Mouse (Mus musculus): ENCODE data around the gene Cbl. TPM values are rescaled to one million over a fixed set of nuclear protein-coding genes. Genes with fewer than 3 reads are reported as not detected.

The Cbl gene
- polyA plus RNA-seq, 1 experiment from 2014 or later = 10.4 TPM

DNA sequence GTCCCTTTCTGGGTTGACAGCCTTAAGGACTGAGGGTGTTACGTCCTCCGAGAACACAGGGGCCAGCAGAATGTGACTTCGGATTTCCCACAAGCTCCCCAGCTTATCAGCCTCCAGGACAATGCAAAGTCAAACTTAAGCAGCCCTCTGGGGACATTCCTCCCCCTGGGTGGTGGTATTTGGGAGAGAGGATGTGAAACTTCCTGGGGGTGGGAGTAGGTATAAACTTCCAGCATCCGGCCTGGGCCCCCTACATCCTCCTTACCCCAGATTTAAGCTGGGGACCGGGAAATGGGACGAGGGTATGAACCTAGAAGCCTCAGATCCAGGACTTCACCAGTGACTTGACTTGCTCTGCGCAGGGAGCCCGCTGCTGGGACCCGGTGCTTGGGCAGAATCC, 104.2 kb downstream of the Cbl start:
- ATAC-seq (ENCODE audit: extremely low read depth, insufficient number of reproducible peaks, low FRiP score, low TSS enrichment) = no peak
- no peaks in the 10 kb centered on the region for H3K9me3 ChIP-seq
- H3K27ac ChIP-seq (replicated peaks) = peak overlapping the region; percentile 97
- peak overlapping the region; percentile 78 for H3K4me2 ChIP-seq
- 2% methylated on average over 9 of the region's 9 CpGs for WGBS
- H3K9ac ChIP-seq = peak overlapping the region; percentile 81
- H3K27me3 ChIP-seq (replicated peaks) = no peaks in the 10 kb centered on the region
- peak overlapping the region; percentile 50 for H3K4me3 ChIP-seq
- no peaks in the 10 kb centered on the region for H3K36me3 ChIP-seq
- H3K4me1 ChIP-seq = peaks cover 71% of the 10 kb centered on the region

DNA sequence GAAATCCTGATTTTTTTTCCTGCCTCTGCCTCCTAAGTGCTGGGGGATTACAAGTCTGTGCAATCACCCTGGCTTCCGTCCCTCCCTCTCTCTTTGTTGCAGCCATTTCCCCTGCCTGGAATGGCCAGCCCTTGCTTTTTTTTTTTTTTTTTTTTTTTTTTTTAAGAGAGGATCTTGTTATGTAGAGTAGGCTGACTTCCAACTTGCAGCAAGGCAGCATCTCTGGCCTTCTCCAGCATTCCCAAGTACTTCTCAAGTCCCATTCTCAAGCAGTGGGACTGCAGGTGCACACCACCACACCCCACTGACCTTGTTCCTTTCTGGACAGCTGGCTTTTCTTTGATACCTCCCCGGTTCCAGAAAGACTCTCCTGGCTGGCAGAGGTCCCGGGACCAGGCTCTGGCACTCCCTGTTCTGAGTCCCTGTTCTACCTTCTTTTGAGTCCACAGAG, 106.5 kb downstream of the Cbl start:
- Histone ChIP-seq H3K27ac (replicated peaks) (peak overlapping the region; percentile 62; the same call in 1 of the 2 replicates), H3K9me3 (no peaks in the 10 kb centered on the region), H3K4me1 (peaks cover 54% of the 10 kb centered on the region), H3K4me3 (no peak overlapping the region), H3K27me3 (replicated peaks) (no peaks in the 10 kb centered on the region), H3K36me3 (no peaks in the 10 kb centered on the region), H3K9ac (no peak overlapping the region), H3K4me2 (no peak overlapping the region)
- 52% methylated on average over 3 of the region's 3 CpGs for WGBS
- ATAC-seq (ENCODE audit: extremely low read depth, insufficient number of reproducible peaks, low FRiP score, low TSS enrichment) = no peak

DNA sequence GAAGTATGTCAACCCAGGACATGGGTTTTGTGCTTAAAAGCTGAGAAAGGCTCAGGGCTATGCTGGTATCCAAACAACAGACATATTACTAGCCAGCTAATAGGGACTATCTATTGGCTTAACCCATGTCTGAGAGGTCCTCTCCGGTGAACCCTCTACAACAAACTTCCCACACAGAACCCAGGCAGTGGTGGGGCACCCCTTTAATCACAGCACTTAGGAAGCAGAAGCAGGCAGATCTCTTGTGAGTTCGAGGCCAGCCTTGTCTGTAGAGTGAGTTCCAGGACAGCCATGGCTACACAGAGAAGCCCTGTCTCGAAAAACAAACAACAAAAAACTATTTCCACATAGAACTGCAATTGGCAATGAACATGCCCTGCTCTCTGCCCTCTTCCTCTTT, 107.1 kb downstream of the Cbl start:
- Histone ChIP-seq H3K4me2 (peak overlapping the region; percentile 57), H3K27me3 (replicated peaks) (no peaks in the 10 kb centered on the region), H3K4me1 (peaks cover 48% of the 10 kb centered on the region), H3K9me3 (no peaks in the 10 kb centered on the region), H3K9ac (peak overlapping the region; percentile 54; the same call in 1 of the 2 replicates), H3K27ac (replicated peaks) (peak overlapping the region; percentile 36), H3K4me3 (no peak overlapping the region), H3K36me3 (no peaks in the 10 kb centered on the region)
- no peak for ATAC-seq (ENCODE audit: extremely low read depth, insufficient number of reproducible peaks, low FRiP score, low TSS enrichment)
- WGBS = 75% methylated on average over 3 of the region's 3 CpGs

DNA sequence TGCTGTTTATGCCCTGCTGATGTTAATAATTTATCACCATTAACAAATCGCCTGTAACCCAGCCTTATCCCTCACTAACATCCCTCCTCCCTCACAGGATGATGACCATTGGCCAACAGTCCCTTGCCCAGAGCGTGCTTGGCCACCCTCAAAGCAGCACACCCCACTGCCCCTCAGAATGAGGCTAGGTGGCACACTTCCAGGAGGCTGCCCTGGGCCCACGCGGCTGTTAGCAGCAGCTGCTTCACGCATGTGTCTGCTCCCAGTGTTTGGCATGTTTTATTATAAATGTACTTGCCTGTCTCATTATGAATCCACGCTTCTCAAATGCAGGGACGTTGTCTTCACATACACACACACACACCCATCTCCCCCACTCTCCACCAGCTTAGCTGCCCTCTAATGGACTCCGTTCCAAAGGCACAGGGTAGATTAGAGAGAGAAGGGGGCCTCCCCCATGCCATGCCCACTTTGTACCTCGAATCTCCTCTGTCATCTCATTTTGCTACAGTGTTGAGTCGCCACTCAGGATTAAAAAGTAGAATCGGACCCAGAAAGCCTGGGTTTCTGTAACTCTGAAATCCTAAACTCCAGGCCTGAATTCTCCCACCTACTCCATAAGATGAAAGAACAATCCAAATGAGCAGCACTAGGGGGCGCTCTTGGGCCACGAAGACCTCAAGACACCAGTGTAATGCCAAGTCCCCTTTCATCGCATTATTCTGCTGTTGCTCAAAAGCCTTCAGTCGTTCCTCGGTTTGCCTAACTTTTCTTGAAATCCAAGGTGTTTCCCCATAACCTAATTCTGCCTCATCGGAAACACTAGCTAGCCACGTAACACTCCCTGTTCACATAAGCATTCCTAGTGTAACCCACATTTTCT, 108.1 kb downstream of the Cbl start:
- peaks cover 38% of the 10 kb centered on the region for H3K4me1 ChIP-seq
- H3K9ac ChIP-seq = peak overlapping the region; percentile 62
- H3K9me3 ChIP-seq = no peaks in the 10 kb centered on the region
- H3K4me3 ChIP-seq = peak overlapping the region; percentile 8; the same call in 1 of the 2 replicates
- WGBS = 32% methylated on average over 18 of the region's 18 CpGs
- H3K27me3 ChIP-seq (replicated peaks) = no peaks in the 10 kb centered on the region
- peak overlapping the region; percentile 57 for H3K4me2 ChIP-seq
- H3K36me3 ChIP-seq = no peaks in the 10 kb centered on the region
- no peak for ATAC-seq (ENCODE audit: extremely low read depth, insufficient number of reproducible peaks, low FRiP score, low TSS enrichment)
- H3K27ac ChIP-seq (replicated peaks) = peak overlapping the region; percentile 36

DNA sequence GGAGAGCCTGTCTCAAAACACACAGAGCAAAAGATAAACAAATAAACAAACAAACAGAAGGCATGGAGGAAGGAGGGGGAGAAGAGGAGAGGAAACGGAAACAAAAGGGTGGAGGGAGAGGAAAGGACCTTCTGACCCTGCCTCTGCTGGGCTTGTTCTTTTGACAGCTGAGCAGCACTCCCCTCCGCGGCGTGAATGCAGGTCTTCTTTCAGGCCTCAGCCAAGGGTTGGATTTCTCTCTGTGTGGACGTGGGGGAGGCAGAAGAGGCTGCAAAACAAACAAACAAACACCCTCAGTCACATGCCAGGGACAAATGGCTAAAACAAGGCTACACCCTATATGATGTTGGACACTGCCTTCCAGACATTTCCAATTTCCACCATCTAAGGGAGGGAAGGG, 108.8 kb downstream of the Cbl start:
- Histone ChIP-seq H3K36me3 (no peaks in the 10 kb centered on the region), H3K4me1 (peaks cover 31% of the 10 kb centered on the region), H3K9ac (no peak overlapping the region), H3K9me3 (no peaks in the 10 kb centered on the region), H3K27ac (replicated peaks) (no peak overlapping the region), H3K4me2 (no peak overlapping the region), H3K4me3 (no peak overlapping the region), H3K27me3 (replicated peaks) (no peaks in the 10 kb centered on the region)
- ATAC-seq (ENCODE audit: extremely low read depth, insufficient number of reproducible peaks, low FRiP score, low TSS enrichment) = no peak
- WGBS = 36% methylated on average over 5 of the region's 5 CpGs

DNA sequence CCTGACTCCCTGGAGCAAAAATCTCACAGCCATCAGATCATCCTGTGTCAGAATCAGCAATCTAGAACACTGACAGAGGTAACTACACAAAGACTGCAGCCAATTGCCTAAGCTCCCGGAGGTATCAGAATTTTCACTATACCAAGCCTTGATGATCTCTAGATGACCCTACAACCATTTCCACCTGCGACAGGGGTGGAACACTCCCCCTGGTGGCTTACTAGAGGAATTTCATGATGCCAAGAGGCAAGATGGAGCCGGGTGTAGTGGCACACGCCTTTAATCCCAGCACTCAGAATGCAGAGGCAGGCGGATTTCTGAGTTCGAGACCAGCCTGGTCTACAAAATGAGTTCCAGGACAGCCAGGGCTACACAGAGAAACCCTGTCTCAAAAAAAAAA, 109.5 kb downstream of the Cbl start:
- Histone ChIP-seq H3K4me3 (no peak overlapping the region), H3K36me3 (no peaks in the 10 kb centered on the region), H3K27ac (replicated peaks) (no peak overlapping the region), H3K4me2 (no peak overlapping the region), H3K9me3 (no peaks in the 10 kb centered on the region), H3K4me1 (peaks cover 25% of the 10 kb centered on the region), H3K27me3 (replicated peaks) (no peaks in the 10 kb centered on the region), H3K9ac (no peak overlapping the region)
- no peak for ATAC-seq (ENCODE audit: extremely low read depth, insufficient number of reproducible peaks, low FRiP score, low TSS enrichment)
- whole genome bisulfite sequencing = 54% methylated on average over 6 of the region's 6 CpGs

DNA sequence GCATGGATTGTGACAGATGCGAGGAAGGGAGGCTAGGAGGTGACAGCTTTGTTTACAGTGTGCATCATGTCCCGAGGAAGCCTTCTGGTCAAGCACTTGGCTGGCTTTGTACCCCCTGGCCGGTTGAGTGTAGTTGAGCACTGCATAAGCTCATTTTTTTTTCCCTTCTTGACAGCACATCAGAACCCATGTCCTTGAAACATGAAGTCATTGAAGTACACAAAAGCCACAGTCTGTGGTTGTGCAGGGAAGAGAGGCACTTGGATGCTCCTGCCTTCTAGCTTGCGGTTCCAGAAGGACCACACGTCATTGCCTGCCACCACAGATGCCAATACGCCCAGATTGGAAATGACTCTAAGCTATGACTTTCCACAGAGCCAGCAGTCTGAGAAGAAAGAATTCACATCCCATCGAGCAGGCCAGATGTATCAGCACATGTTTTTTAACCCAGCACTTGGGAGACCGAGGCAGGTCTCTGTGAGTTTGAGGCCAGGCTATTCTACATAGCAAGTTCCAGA, 113.8 kb downstream of the Cbl start:
- no peak for ATAC-seq (ENCODE audit: extremely low read depth, insufficient number of reproducible peaks, low FRiP score, low TSS enrichment)
- Histone ChIP-seq H3K4me2 (no peak overlapping the region), H3K9ac (no peak overlapping the region), H3K27me3 (replicated peaks) (no peaks in the 10 kb centered on the region), H3K4me1 (no peaks in the 10 kb centered on the region), H3K4me3 (no peak overlapping the region), H3K9me3 (no peaks in the 10 kb centered on the region), H3K36me3 (no peaks in the 10 kb centered on the region), H3K27ac (replicated peaks) (no peak overlapping the region)
- 71% methylated on average over 8 of the region's 8 CpGs for WGBS

DNA sequence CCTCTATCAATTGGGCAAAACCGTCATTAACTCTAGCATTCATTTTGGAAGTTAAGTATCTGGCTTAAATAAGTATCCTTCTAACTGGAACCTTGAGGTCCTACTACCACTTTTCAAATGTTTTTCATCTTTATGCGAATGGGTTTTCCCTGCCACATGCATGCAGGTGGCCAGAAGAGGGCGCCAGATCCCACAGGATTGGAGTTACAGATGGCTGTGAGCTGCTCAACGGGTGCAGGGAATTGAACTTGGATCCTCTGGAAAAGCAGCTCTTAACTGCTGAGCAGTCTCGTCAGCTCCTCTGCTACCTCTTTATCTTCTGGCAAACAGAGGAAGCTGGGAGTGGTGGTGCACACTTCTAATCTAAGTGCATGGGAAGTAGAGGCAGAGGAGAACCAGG, 114.8 kb downstream of the Cbl start:
- no peak overlapping the region for H3K9ac ChIP-seq
- H3K27me3 ChIP-seq (replicated peaks) = no peaks in the 10 kb centered on the region
- ATAC-seq (ENCODE audit: extremely low read depth, insufficient number of reproducible peaks, low FRiP score, low TSS enrichment) = no peak
- H3K36me3 ChIP-seq = no peaks in the 10 kb centered on the region
- H3K4me3 ChIP-seq = no peak overlapping the region
- H3K27ac ChIP-seq (replicated peaks) = no peak overlapping the region
- no peak overlapping the region for H3K4me2 ChIP-seq
- WGBS = 50% methylated on average over 5 of the region's 5 CpGs
- no peaks in the 10 kb centered on the region for H3K9me3 ChIP-seq
- H3K4me1 ChIP-seq = peaks cover 4% of the 10 kb centered on the region; the same call in 1 of the 2 replicates

DNA sequence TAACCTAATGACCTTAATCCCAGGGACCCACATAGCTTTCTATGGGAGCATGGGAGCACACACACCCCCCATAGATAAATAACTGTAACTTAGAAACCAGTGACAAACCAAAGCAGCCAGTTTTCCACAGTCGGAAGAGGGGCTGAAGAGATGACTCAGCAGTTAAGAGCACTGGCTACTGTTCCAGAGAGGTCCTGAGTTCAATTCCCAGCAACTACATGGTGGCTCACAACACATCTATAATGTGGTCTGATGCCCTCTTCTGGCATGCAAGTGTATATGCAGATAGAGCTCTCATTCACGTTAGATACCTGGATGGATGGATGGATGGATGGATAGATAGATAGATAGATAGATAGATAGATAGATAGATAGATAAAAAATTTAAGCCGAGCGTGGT, 117.7 kb downstream of the Cbl start:
- Histone ChIP-seq H3K4me3 (no peak overlapping the region), H3K27ac (replicated peaks) (no peak overlapping the region), H3K9ac (no peak overlapping the region), H3K4me2 (no peak overlapping the region), H3K4me1 (peaks cover 15% of the 10 kb centered on the region), H3K36me3 (no peaks in the 10 kb centered on the region), H3K9me3 (no peaks in the 10 kb centered on the region), H3K27me3 (replicated peaks) (no peaks in the 10 kb centered on the region)
- ATAC-seq (ENCODE audit: extremely low read depth, insufficient number of reproducible peaks, low FRiP score, low TSS enrichment) = no peak
- 81% methylated on average over 4 of the region's 4 CpGs for WGBS

DNA sequence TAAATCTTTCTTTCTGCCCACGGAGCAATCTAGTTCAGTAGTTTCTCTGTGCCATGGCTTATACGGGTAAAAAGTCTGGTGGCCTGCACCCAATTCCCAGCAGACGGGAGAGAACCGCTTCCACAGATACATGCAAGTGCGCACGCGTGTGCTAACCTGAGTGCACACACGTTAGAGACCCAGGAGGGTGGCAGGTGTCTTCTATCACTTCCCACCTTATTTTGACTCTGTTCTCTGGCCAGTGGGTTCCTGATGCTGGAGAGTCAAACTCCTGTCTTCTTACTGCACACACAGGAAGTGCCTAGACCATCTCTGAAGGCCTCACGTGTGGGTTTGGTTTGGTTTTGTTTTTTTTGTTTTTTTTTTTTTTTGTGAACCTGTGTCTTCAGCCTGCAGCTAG, 118.2 kb downstream of the Cbl start:
- Histone ChIP-seq H3K27ac (replicated peaks) (no peak overlapping the region), H3K4me2 (no peak overlapping the region), H3K9ac (0 out of 2 replicates have a peak overlapping the region, but pooled peaks have one; percentile 16), H3K36me3 (no peaks in the 10 kb centered on the region), H3K4me1 (peaks cover 19% of the 10 kb centered on the region), H3K9me3 (no peaks in the 10 kb centered on the region), H3K27me3 (replicated peaks) (no peaks in the 10 kb centered on the region), H3K4me3 (no peak overlapping the region)
- 87% methylated on average over 9 of the region's 9 CpGs for WGBS
- no peak for ATAC-seq (ENCODE audit: extremely low read depth, insufficient number of reproducible peaks, low FRiP score, low TSS enrichment)

DNA sequence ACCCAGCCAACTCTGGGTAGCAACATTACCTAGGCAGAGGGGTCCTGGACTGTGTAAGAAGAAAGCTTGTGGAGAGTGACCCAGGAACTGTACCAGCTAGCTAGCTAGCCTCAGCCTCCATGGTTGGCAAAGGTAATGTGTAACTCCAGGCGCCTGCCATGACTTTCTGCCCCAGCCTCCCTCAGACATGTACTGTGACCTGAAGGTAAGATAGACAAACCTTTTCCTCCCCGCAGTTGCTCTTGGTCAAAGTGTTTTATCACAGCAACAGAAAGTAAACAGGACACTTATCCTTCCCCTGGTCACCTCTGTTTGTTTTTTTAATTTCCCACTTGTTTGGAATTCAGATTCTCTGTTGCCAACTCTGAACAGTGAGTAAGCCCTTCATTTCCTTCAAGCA, 119.4 kb downstream of the Cbl start:
- Histone ChIP-seq H3K27me3 (replicated peaks) (no peaks in the 10 kb centered on the region), H3K4me1 (peaks cover 31% of the 10 kb centered on the region), H3K9me3 (no peaks in the 10 kb centered on the region), H3K9ac (no peak overlapping the region), H3K4me3 (no peak overlapping the region), H3K4me2 (no peak overlapping the region), H3K36me3 (0 out of 2 replicates have a peak, but pooled peaks cover 4% of the 10 kb centered on the region), H3K27ac (replicated peaks) (no peak overlapping the region)
- WGBS = 63% methylated on average over 2 of the region's 2 CpGs
- ATAC-seq (ENCODE audit: extremely low read depth, insufficient number of reproducible peaks, low FRiP score, low TSS enrichment) = no peak
